Mouse (Mus musculus) G1E (cell line): Measurements from ENCODE around the gene Utp11.

Source experiments
- CTCF ChIP-seq: IDR thresholded peaks from 2 replicates; pipeline ENCODE4 v1.5.1; 2012; ENCODE audit warnings: low read depth, low read length, inconsistent platforms, mixed read lengths
- GATA1 ChIP-seq: IDR thresholded peaks from 2 replicates; pipeline ENCODE4 v1.6.1; 2012; ENCODE audit warnings: borderline replicate concordance, low read length, inconsistent platforms, mixed read lengths
- GATA2 ChIP-seq: IDR thresholded peaks from 2 replicates; pipeline ENCODE4 v1.6.1; 2012; ENCODE audit warnings: low read depth, low read length, inconsistent platforms, borderline replicate concordance
- TAL1 ChIP-seq: conservative IDR thresholded peaks from 2 replicates; pipeline ENCODE4 v1.6.1; 2012; ENCODE audit warnings: low read depth, low read length, inconsistent platforms, mixed read lengths

GRCm38 (mm10) chr4:124710776-124711291, 17.4 kb upstream of the Utp11 start:
- TF ChIP-seq GATA1 = no peak
- peak; percentile 24; the same call in 1 of the 2 replicates for TF ChIP-seq CTCF
- no peak for TF ChIP-seq GATA2
- TF ChIP-seq TAL1 = no peak
